Mouse (Mus musculus): ENCODE measurements at regions not wholly inside any gene's neighbourhood (a gene's known extent, or its start where the extent isn't known, plus 50 kb on each side); places are given as distances from the start of the nearest gene placed in this dataset.
"Not testable (repeated sequence)": the region's sequence is repeated elsewhere in the genome, so short reads cannot be mapped to it uniquely, and the experiment has no call there.

GRCm38 (mm10) chr3:6004423-6004822 lies 253.8 kb downstream of the Gm8797 start:
- DNase-seq (ENCODE audit: low spot score): no peak
- ATAC-seq (replicated peaks; ENCODE audit: low FRiP score): no peak
- Histone ChIP-seq H3K9ac (ENCODE audit: low read length) (no peak overlapping the region), H3K4me2 (ENCODE audit: low read depth, low read length, severe bottlenecking) (no peak overlapping the region), H3K9me3 (ENCODE audit: control insufficient read depth, low read length) (no peaks in the 10 kb centered on the region), H3K27me3 (ENCODE audit: control insufficient read depth, insufficient read depth, low read length) (no peaks in the 10 kb centered on the region), H3K4me3 (ENCODE audit: low read depth, low read length) (no peak overlapping the region), H3K36me3 (ENCODE audit: control insufficient read depth, insufficient read depth, low read length) (no peaks in the 10 kb centered on the region), H3K27ac (ENCODE audit: low read depth, low read length) (no peak overlapping the region), H3K4me1 (replicated peaks; ENCODE audit: control insufficient read depth, insufficient read depth, low read length) (no peaks in the 10 kb centered on the region)
- WGBS: 100% methylated on average over 1 of the region's 1 CpGs

GRCm38 (mm10) chr3:6018749-6019148 lies 268.1 kb downstream of the Gm8797 start:
- no peaks in the 10 kb centered on the region for H3K4me1 ChIP-seq (replicated peaks; ENCODE audit: control insufficient read depth, insufficient read depth, low read length)
- H3K27me3 ChIP-seq (ENCODE audit: control insufficient read depth, insufficient read depth, low read length): no peaks in the 10 kb centered on the region
- no peak overlapping the region for H3K4me3 ChIP-seq (ENCODE audit: low read depth, low read length)
- no peak overlapping the region for H3K27ac ChIP-seq (ENCODE audit: low read depth, low read length)
- WGBS: 90% methylated on average over 1 of the region's 1 CpGs
- no peak for DNase-seq (ENCODE audit: low spot score)
- no peak overlapping the region for H3K9ac ChIP-seq (ENCODE audit: low read length)
- no peak for ATAC-seq (replicated peaks; ENCODE audit: low FRiP score)
- no peaks in the 10 kb centered on the region for H3K9me3 ChIP-seq (ENCODE audit: control insufficient read depth, low read length)
- H3K4me2 ChIP-seq (ENCODE audit: low read depth, low read length, severe bottlenecking): no peak overlapping the region
- no peaks in the 10 kb centered on the region for H3K36me3 ChIP-seq (ENCODE audit: control insufficient read depth, insufficient read depth, low read length)

- H3K4me2 ChIP-seq (ENCODE audit: low read depth, low read length, severe bottlenecking); ATAC-seq (replicated peaks; ENCODE audit: low FRiP score); H3K27me3 ChIP-seq (ENCODE audit: control insufficient read depth, insufficient read depth, low read length); H3K4me3 ChIP-seq (ENCODE audit: low read depth, low read length); H3K36me3 ChIP-seq (ENCODE audit: control insufficient read depth, insufficient read depth, low read length); H3K4me1 ChIP-seq (replicated peaks; ENCODE audit: control insufficient read depth, insufficient read depth, low read length); H3K9ac ChIP-seq (ENCODE audit: low read length); H3K9me3 ChIP-seq (ENCODE audit: control insufficient read depth, low read length); H3K27ac ChIP-seq (ENCODE audit: low read depth, low read length); DNase-seq (ENCODE audit: low spot score): not testable (repeated sequence)
- 53% methylated on average over 3 of the region's 3 CpGs for WGBS
These were observed 290.7 kb downstream of the Gm8797 start for GRCm38 (mm10) chr3:6041325-6041724.

DNA sequence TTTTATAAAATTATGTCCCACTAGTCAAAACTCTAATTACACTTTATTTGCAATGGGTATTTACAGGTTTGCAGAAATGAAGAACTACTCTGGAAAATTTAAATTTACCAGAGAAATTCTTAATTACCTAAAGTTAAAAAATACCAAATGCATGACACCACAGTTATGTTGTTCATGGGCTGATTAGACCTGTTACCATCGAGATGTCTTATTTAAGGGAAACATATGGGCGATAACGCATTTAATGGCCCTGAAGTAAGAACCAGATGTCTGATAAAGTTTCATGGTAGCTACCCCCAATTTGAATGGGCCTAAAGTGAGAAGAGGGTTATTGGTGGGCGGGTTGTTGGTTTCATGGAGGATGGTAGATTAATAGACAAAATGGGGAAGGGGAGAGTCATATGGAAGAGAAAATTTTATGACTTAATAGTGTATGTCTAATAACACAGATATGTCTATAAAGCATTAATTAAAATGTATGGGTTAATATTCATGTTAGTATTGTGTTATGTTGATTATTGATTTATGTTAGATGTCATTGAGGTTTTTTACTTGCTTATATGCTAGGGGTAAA lies 299.0 kb downstream of the Gm8797 start:
- DNase-seq (ENCODE audit: low spot score) (no peak), ATAC-seq (replicated peaks; ENCODE audit: low FRiP score) (no peak)
- Histone ChIP-seq H3K27ac (ENCODE audit: low read depth, low read length) (no peak overlapping the region), H3K4me1 (replicated peaks; ENCODE audit: control insufficient read depth, insufficient read depth, low read length) (no peaks in the 10 kb centered on the region), H3K4me3 (ENCODE audit: low read depth, low read length) (no peak overlapping the region), H3K4me2 (ENCODE audit: low read depth, low read length, severe bottlenecking) (no peak overlapping the region), H3K27me3 (ENCODE audit: control insufficient read depth, insufficient read depth, low read length) (no peaks in the 10 kb centered on the region), H3K9me3 (ENCODE audit: control insufficient read depth, low read length) (no peaks in the 10 kb centered on the region), H3K36me3 (ENCODE audit: control insufficient read depth, insufficient read depth, low read length) (no peaks in the 10 kb centered on the region), H3K9ac (ENCODE audit: low read length) (no peak overlapping the region)
- 94% methylated on average over 4 of the region's 4 CpGs for WGBS

DNA sequence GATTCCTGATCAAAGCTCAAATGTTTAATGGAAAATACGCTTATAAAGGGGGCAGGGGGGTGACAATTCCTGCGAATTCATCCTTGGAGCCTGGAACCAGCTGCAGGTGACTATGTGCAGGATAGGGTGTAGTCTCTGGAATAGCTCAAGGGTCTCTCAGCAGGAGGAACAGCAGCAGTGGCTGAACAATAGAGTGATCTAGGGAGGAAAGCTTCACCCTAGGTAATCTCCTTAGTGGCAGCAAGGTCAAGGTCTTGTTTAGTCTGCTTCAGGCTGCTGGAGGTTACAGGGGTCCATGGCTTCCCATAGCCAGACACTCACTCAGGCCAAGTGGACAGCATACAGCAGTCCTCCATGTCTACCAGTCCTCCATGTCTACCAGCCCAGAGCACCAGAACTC lies 301.3 kb downstream of the Gm8797 start:
- ATAC-seq (replicated peaks; ENCODE audit: low FRiP score): no peak
- Histone ChIP-seq H3K9ac (ENCODE audit: low read length) (no peak overlapping the region), H3K27me3 (ENCODE audit: control insufficient read depth, insufficient read depth, low read length) (no peaks in the 10 kb centered on the region), H3K36me3 (ENCODE audit: control insufficient read depth, insufficient read depth, low read length) (no peaks in the 10 kb centered on the region), H3K4me2 (ENCODE audit: low read depth, low read length, severe bottlenecking) (no peak overlapping the region), H3K4me1 (replicated peaks; ENCODE audit: control insufficient read depth, insufficient read depth, low read length) (no peaks in the 10 kb centered on the region), H3K27ac (ENCODE audit: low read depth, low read length) (no peak overlapping the region), H3K4me3 (ENCODE audit: low read depth, low read length) (no peak overlapping the region), H3K9me3 (ENCODE audit: control insufficient read depth, low read length) (no peaks in the 10 kb centered on the region)
- DNase-seq (ENCODE audit: low spot score): no peak
- WGBS: 74% methylated on average over 2 of the region's 2 CpGs

DNA sequence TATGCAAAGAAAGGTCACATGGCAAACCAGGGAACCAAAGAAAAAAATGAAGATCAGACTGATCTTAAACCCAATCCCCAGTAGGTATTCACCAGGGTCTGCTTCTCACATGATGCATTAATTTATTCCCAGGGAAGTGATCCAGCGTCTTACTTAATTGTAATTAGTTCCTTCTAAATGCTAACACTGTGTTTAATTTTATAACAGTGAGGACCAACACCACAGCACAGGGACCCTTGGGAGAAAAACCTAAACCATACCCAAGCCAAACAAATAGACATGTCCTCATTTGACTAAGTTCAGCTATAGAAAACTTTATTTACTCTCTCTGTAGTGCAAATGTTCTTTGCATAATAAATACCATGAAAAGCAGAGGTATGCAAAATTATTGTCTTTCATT lies 333.2 kb downstream of the Gm8797 start:
- ATAC-seq (replicated peaks; ENCODE audit: low FRiP score) (no peak), DNase-seq (ENCODE audit: low spot score) (no peak)
- H3K4me3 ChIP-seq (ENCODE audit: low read depth, low read length): no peak overlapping the region
- H3K9me3 ChIP-seq (ENCODE audit: control insufficient read depth, low read length): no peaks in the 10 kb centered on the region
- H3K4me2 ChIP-seq (ENCODE audit: low read depth, low read length, severe bottlenecking): no peak overlapping the region
- no peak overlapping the region for H3K27ac ChIP-seq (ENCODE audit: low read depth, low read length)
- H3K36me3 ChIP-seq (ENCODE audit: control insufficient read depth, insufficient read depth, low read length): no peaks in the 10 kb centered on the region
- H3K9ac ChIP-seq (ENCODE audit: low read length): no peak overlapping the region
- 52% methylated on average over 1 of the region's 1 CpGs for WGBS
- no peaks in the 10 kb centered on the region for H3K4me1 ChIP-seq (replicated peaks; ENCODE audit: control insufficient read depth, insufficient read depth, low read length)
- H3K27me3 ChIP-seq (ENCODE audit: control insufficient read depth, insufficient read depth, low read length): no peaks in the 10 kb centered on the region

GRCm38 (mm10) chr3:6087267-6087666 lies 336.7 kb downstream of the Gm8797 start:
- ATAC-seq (replicated peaks; ENCODE audit: low FRiP score): no peak
- WGBS: 88% methylated on average over 9 of the region's 9 CpGs
- H3K9ac ChIP-seq (ENCODE audit: low read length): no peak overlapping the region

GRCm38 (mm10) chr3:6093931-6094330 lies 343.3 kb downstream of the Gm8797 start:
- Histone ChIP-seq H3K4me1 (replicated peaks; ENCODE audit: control insufficient read depth, insufficient read depth, low read length) (no peaks in the 10 kb centered on the region), H3K4me2 (ENCODE audit: low read depth, low read length, severe bottlenecking) (no peak overlapping the region), H3K9me3 (ENCODE audit: control insufficient read depth, low read length) (no peaks in the 10 kb centered on the region), H3K4me3 (ENCODE audit: low read depth, low read length) (no peak overlapping the region), H3K27ac (ENCODE audit: low read depth, low read length) (no peak overlapping the region), H3K9ac (ENCODE audit: low read length) (no peak overlapping the region), H3K36me3 (ENCODE audit: control insufficient read depth, insufficient read depth, low read length) (no peaks in the 10 kb centered on the region), H3K27me3 (ENCODE audit: control insufficient read depth, insufficient read depth, low read length) (no peaks in the 10 kb centered on the region)
- no peak for ATAC-seq (replicated peaks; ENCODE audit: low FRiP score)
- no peak for DNase-seq (ENCODE audit: low spot score)
- 89% methylated on average over 2 of the region's 2 CpGs for WGBS

More at GRCm38 (mm10) chr3:6087267-6087666, 336.7 kb downstream of the Gm8797 start:
- no peaks in the 10 kb centered on the region for H3K27me3 ChIP-seq (ENCODE audit: control insufficient read depth, insufficient read depth, low read length)
- no peak for DNase-seq (ENCODE audit: low spot score)
- H3K27ac ChIP-seq (ENCODE audit: low read depth, low read length): no peak overlapping the region
- no peaks in the 10 kb centered on the region for H3K4me1 ChIP-seq (replicated peaks; ENCODE audit: control insufficient read depth, insufficient read depth, low read length)
- no peak overlapping the region for H3K4me2 ChIP-seq (ENCODE audit: low read depth, low read length, severe bottlenecking)
- H3K9me3 ChIP-seq (ENCODE audit: control insufficient read depth, low read length): no peaks in the 10 kb centered on the region
- no peaks in the 10 kb centered on the region for H3K36me3 ChIP-seq (ENCODE audit: control insufficient read depth, insufficient read depth, low read length)
- no peak overlapping the region for H3K4me3 ChIP-seq (ENCODE audit: low read depth, low read length)

DNA sequence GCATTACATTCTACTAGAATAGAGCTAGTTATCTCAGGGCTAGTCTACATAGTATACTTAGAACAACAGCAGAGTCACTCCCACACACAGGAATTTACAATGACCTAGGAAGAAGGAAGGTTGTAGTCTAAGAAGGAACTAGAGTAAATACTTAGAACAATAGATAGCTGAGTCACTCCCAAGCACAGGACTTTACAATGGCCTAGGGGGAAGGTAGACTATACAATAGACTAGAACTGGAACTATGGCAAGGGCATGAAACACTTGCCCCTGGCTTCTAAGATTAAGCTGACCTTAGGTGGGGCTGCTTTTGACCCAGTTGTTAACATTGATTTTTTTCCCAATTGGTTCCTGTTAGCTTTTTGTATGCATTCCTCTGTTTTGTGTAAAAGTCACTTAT lies 343.8 kb downstream of the Gm8797 start:
- not testable (repeated sequence) for H3K4me1 ChIP-seq (replicated peaks; ENCODE audit: control insufficient read depth, insufficient read depth, low read length); H3K4me3 ChIP-seq (ENCODE audit: low read depth, low read length); H3K27me3 ChIP-seq (ENCODE audit: control insufficient read depth, insufficient read depth, low read length); ATAC-seq (replicated peaks; ENCODE audit: low FRiP score); H3K27ac ChIP-seq (ENCODE audit: low read depth, low read length); H3K36me3 ChIP-seq (ENCODE audit: control insufficient read depth, insufficient read depth, low read length); H3K9me3 ChIP-seq (ENCODE audit: control insufficient read depth, low read length); H3K4me2 ChIP-seq (ENCODE audit: low read depth, low read length, severe bottlenecking); DNase-seq (ENCODE audit: low spot score); H3K9ac ChIP-seq (ENCODE audit: low read length)
